Mouse (Mus musculus): ENCODE results near the gene Vmn1r196.
"Not testable (repeated sequence)": the region's sequence is repeated elsewhere in the genome, so short reads cannot be mapped to it uniquely, and the experiment has no call there.

GRCm38 (mm10) chr13:22308075-22308474 is 18.4 kb downstream of the Vmn1r196 start:
- TF ChIP-seq POLR2A (IDR thresholded peaks at IDR 0.05; ENCODE audit: low read depth, low read length); CTCF (IDR thresholded peaks at IDR 0.05; ENCODE audit: borderline replicate concordance, insufficient read depth, low read length): not testable (repeated sequence)

Data from embryonic fibroblast, embryonic 13.5 days (primary cell).